Mouse (Mus musculus): ENCODE data around the gene Zfp800. TPM values are rescaled to one million over a fixed set of nuclear protein-coding genes. Genes with fewer than 3 reads are reported as not detected.
A peak's percentile ranks its signal among the peaks of the same experiment; 100 is the strongest.

Zfp800 gene
- polyA plus RNA-seq, 1 experiment from 2014 or later, result 19.8 TPM

DNA sequence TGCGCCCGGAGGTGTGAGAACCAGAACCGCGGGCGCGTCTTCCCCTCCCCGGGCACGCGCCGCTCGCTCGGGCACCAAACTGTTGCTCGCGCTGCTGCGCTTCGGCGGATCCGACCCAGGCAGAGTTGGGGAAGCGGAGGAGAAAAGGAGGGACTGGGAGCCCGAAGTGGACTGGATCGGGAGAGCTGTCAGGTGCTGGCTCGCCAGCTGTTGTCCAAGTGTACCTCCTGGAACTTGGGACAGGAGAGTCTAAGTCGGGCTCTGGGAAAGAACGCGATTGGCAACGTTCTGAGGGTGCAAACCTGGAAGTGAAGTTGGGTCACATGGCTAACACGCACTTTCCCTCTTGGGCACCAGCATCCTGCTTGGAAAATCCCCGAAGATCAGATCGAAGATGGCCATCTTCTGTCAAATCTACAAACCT lies 135.6 kb downstream of the Zfp800 start:
- no peaks in the 10 kb centered on the region for H3K9me3 ChIP-seq (ENCODE audit: low read depth, low read length)
- peak overlapping the region; percentile 75 for H3K27ac ChIP-seq (ENCODE audit: low read depth)
- ATAC-seq (ENCODE audit: insufficient read depth), result no peak; the same call in 1 of the 2 replicates
- H3K27me3 ChIP-seq (ENCODE audit: insufficient read depth, low read length), result no peaks in the 10 kb centered on the region
- H3K4me3 ChIP-seq (ENCODE audit: low read depth, low read length), result peak overlapping the region; percentile 81
- peaks cover 14% of the 10 kb centered on the region; the same call in 1 of the 2 replicates for H3K36me3 ChIP-seq (ENCODE audit: insufficient read depth)
- TF ChIP-seq CTCF (IDR thresholded peaks at IDR 0.05; ENCODE audit: low read depth), result no peak
- H3K4me2 ChIP-seq, result peak overlapping the region; percentile 86
- H3K9ac ChIP-seq, result peak overlapping the region; percentile 71
- H3K4me1 ChIP-seq (ENCODE audit: insufficient read depth), result peaks cover 3% of the 10 kb centered on the region; the same call in 1 of the 2 replicates
- no peak for DNase-seq
- under 1% methylated on average over 28 of the region's 29 CpGs for WGBS

DNA sequence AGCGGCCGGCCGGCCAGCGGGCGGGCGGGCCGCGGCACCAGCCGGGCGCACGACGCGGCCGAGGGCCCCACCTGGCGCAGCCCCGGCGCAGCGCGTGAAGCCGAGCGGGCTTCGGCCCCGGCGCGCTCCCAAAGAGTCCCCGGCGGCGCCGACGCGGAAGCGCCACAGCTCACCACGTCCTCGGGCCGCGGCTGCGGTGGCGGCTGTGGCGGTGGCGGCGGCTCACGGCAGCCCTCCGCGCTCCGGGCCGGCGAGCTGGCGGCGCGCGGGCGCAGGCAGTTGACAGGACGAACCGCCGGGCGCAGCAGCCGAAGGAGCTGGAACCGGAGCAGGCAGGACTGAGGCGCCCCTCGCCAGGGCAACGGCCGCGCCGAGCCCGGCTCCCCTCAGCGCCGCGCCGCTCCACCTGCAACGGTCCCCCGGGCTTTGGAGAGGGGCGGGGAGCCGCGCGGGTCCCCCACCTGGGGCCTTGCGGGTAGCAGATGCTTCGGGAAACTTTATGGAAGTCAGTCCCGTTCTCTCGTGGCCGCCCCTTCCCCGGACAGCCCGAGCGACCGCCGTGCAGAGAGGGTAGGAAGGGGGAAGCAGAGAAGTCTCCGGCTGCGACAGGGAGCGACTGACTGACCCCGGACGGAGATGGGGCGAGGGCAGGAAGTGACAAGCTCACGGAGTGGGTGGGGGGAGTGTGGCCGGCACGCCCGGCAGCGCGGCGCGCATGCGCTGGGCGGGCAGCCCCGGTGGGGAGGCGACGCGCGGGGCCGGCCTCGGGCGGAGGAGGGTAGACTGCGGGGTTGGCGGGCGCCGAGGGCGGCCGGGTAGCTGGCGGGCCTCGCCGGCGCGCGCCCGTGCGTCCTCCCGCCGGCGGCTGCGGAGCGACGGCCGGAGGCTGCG lies 136.3 kb downstream of the Zfp800 start:
- DNase-seq, result peak; percentile 92
- H3K4me3 ChIP-seq (ENCODE audit: low read depth, low read length), result peak overlapping the region; percentile 81
- H3K9ac ChIP-seq, result peak overlapping the region; percentile 71
- peaks cover 16% of the 10 kb centered on the region for H3K36me3 ChIP-seq (ENCODE audit: insufficient read depth)
- peak; percentile 96 for ATAC-seq (ENCODE audit: insufficient read depth)
- no peaks in the 10 kb centered on the region for H3K27me3 ChIP-seq (ENCODE audit: insufficient read depth, low read length)
- H3K27ac ChIP-seq (ENCODE audit: low read depth), result peak overlapping the region; percentile 84
- TF ChIP-seq CTCF (IDR thresholded peaks at IDR 0.05; ENCODE audit: low read depth), result no peak
- peaks cover 3% of the 10 kb centered on the region; the same call in 1 of the 2 replicates for H3K4me1 ChIP-seq (ENCODE audit: insufficient read depth)
- no peaks in the 10 kb centered on the region for H3K9me3 ChIP-seq (ENCODE audit: low read depth, low read length)
- H3K4me2 ChIP-seq, result peak overlapping the region; percentile 86
- under 1% methylated on average over 100 of the region's 131 CpGs for WGBS

DNA sequence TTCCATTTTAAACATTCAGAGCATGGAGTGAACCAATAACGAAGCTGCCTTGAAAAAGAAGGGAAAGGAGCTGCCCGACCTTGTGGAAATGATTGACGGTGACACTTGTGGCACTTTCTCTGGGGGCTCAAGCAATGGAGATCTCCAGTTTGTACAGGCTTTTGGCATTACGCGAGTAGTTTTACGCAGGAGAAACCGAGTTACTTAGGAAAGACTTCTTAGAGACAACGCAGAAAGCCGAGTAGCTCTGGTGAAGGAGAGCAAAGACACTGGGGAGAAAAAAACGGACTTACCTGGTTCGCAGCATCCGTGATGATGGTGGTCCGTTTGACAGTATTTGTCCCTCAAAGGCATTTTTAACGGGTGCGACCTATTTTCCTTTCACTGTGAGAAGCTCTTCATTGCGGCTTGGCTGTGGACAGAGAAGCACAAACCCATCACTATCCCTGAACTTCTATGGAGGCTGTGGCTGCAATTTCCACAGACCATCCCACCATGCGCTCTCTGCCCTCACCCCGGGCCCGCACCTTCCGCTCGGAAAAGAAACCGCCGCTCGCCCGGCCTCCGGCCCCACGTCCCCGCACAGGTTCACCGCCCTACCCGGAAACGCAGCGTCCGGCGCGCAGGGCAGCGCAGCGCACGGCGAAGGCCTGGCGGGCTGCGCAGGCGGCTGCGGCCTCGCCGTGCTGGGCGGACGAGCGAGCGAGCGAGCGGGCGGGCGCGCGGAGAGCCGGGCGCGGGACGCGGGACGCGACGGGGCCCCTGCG lies 137.2 kb downstream of the Zfp800 start:
- DNase-seq, result peak; percentile 63
- 2% methylated on average over 54 of the region's 64 CpGs for WGBS

DNA sequence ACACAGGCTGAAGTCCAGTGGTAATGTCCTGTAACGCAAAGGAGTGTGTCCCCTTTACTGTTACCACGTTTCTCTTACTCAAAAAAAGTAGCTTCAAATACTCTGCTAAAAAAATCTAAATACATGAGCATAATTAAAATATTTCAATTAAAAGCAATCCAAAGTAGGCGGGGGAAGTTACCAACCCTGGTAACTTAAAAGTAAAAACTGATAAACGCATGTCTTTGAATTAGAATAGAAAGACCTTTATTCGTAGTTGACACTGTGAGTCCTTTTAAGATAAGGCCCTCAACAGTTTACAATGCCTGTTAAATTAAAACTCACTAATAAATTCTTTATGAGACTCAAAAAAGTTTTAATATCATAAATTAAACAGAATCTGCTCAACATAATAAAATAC lies 138.1 kb downstream of the Zfp800 start:
- 89% methylated on average over 5 of the region's 5 CpGs for WGBS
- ATAC-seq (ENCODE audit: insufficient read depth) (no peak), DNase-seq (no peak)
- H3K9me3 ChIP-seq (ENCODE audit: low read depth, low read length), result no peaks in the 10 kb centered on the region
- H3K9ac ChIP-seq, result no peak overlapping the region
- no peak for TF ChIP-seq CTCF (IDR thresholded peaks at IDR 0.05; ENCODE audit: low read depth)
- no peak overlapping the region for H3K4me2 ChIP-seq
- no peak overlapping the region for H3K27ac ChIP-seq (ENCODE audit: low read depth)
- peaks cover 3% of the 10 kb centered on the region; the same call in 1 of the 2 replicates for H3K4me1 ChIP-seq (ENCODE audit: insufficient read depth)
- H3K36me3 ChIP-seq (ENCODE audit: insufficient read depth), result peaks cover 29% of the 10 kb centered on the region
- no peak overlapping the region for H3K4me3 ChIP-seq (ENCODE audit: low read depth, low read length)
- no peaks in the 10 kb centered on the region for H3K27me3 ChIP-seq (ENCODE audit: insufficient read depth, low read length)

More for the DNA sequence above, 137.2 kb downstream of the Zfp800 start:
- H3K27ac ChIP-seq (ENCODE audit: low read depth), result peak overlapping the region; percentile 84; the same call in 1 of the 2 replicates
- H3K9me3 ChIP-seq (ENCODE audit: low read depth, low read length), result no peaks in the 10 kb centered on the region
- H3K4me2 ChIP-seq, result peak overlapping the region; percentile 86
- H3K4me3 ChIP-seq (ENCODE audit: low read depth, low read length), result peak overlapping the region; percentile 81
- TF ChIP-seq CTCF (IDR thresholded peaks at IDR 0.05; ENCODE audit: low read depth), result no peak
- H3K9ac ChIP-seq, result peak overlapping the region; percentile 71
- ATAC-seq (ENCODE audit: insufficient read depth), result peak; percentile 39
- no peaks in the 10 kb centered on the region for H3K27me3 ChIP-seq (ENCODE audit: insufficient read depth, low read length)
- peaks cover 3% of the 10 kb centered on the region; the same call in 1 of the 2 replicates for H3K4me1 ChIP-seq (ENCODE audit: insufficient read depth)
- H3K36me3 ChIP-seq (ENCODE audit: insufficient read depth), result peaks cover 23% of the 10 kb centered on the region

DNA sequence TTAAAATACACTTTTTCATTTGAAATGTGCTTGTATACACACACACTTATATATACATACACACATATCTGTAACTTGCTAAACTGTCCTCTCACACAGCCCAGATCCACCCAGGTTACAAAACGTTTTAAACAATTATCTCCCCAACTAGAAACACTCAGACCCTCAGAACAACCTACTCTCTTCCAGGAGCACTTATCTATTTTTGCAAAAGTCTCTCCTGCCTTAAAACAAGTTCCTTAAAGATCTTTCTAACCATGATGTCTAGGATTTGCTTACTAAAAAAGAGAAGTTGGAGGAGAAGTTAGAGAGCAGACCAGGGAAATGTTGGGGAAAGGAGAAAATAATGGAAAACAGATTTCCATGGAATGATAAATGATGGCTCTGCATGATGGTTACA lies 139.4 kb downstream of the Zfp800 start:
- no peaks in the 10 kb centered on the region for H3K27me3 ChIP-seq (ENCODE audit: insufficient read depth, low read length)
- DNase-seq (no peak), ATAC-seq (ENCODE audit: insufficient read depth) (no peak)
- no peak for TF ChIP-seq CTCF (IDR thresholded peaks at IDR 0.05; ENCODE audit: low read depth)
- H3K4me3 ChIP-seq (ENCODE audit: low read depth, low read length), result no peak overlapping the region
- 42% methylated on average over 1 of the region's 1 CpGs for WGBS
- peaks cover 33% of the 10 kb centered on the region for H3K36me3 ChIP-seq (ENCODE audit: insufficient read depth)
- no peaks in the 10 kb centered on the region for H3K9me3 ChIP-seq (ENCODE audit: low read depth, low read length)
- peaks cover 3% of the 10 kb centered on the region; the same call in 1 of the 2 replicates for H3K4me1 ChIP-seq (ENCODE audit: insufficient read depth)
- no peak overlapping the region for H3K27ac ChIP-seq (ENCODE audit: low read depth)
- H3K4me2 ChIP-seq, result no peak overlapping the region
- H3K9ac ChIP-seq, result no peak overlapping the region

DNA sequence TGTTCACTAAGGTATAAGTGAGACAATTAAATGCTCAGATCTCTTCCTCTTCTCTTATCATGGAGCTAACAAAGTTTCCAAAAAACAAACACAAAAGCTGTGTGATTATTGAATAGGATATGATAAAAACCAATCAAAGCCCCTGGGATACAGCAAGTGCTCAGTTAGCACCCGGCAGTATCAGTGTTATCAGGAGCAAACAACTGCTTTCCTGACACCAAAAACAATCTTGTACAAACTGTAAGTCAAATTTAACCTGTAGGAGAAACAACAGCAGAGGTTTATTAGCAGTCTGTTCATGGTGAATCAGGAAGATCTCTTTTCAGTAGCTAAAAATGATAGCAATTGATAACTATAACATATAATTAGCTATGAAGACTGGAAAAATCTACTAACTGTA lies 140.0 kb downstream of the Zfp800 start:
- no peak for TF ChIP-seq CTCF (IDR thresholded peaks at IDR 0.05; ENCODE audit: low read depth)
- no peaks in the 10 kb centered on the region for H3K9me3 ChIP-seq (ENCODE audit: low read depth, low read length)
- DNase-seq, result no peak
- H3K9ac ChIP-seq, result no peak overlapping the region
- H3K36me3 ChIP-seq (ENCODE audit: insufficient read depth), result peaks cover 38% of the 10 kb centered on the region
- no peak for ATAC-seq (ENCODE audit: insufficient read depth)
- H3K4me3 ChIP-seq (ENCODE audit: low read depth, low read length), result no peak overlapping the region
- WGBS, result 76% methylated on average over 1 of the region's 1 CpGs
- no peak overlapping the region for H3K4me2 ChIP-seq
- no peak overlapping the region for H3K27ac ChIP-seq (ENCODE audit: low read depth)
- peaks cover 3% of the 10 kb centered on the region; the same call in 1 of the 2 replicates for H3K4me1 ChIP-seq (ENCODE audit: insufficient read depth)
- H3K27me3 ChIP-seq (ENCODE audit: insufficient read depth, low read length), result no peaks in the 10 kb centered on the region

DNA sequence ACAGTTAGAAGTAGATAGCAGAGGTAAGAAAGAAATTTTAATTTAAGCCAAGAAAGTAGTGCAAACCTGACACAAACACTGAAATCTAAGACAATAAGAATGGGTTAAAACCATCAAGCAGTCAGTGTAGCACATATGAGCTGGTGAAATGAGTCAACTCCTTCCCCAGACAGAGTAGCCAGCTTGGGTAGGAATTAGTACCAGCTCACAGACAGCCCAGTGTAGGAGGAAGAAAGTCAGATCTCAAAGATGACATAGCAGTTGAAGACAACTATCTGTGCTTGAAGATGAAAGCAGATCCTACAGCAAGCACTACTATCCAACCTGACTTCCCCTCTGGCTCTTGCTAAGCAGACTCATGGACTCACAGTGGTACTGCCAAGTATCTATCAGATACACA lies 145.0 kb downstream of the Zfp800 start:
- Histone ChIP-seq H3K36me3 (ENCODE audit: insufficient read depth) (peaks cover 29% of the 10 kb centered on the region), H3K4me2 (no peak overlapping the region), H3K9me3 (ENCODE audit: low read depth, low read length) (no peaks in the 10 kb centered on the region), H3K4me1 (ENCODE audit: insufficient read depth) (no peaks in the 10 kb centered on the region), H3K9ac (no peak overlapping the region), H3K4me3 (ENCODE audit: low read depth, low read length) (no peak overlapping the region), H3K27ac (ENCODE audit: low read depth) (no peak overlapping the region), H3K27me3 (ENCODE audit: insufficient read depth, low read length) (no peaks in the 10 kb centered on the region)
- no peak for TF ChIP-seq CTCF (IDR thresholded peaks at IDR 0.05; ENCODE audit: low read depth)
- no peak for DNase-seq
- ATAC-seq (ENCODE audit: insufficient read depth), result no peak

Data from lung, embryonic 14.5 days (tissue).